Mouse (Mus musculus) R1 (cell line): ENCODE data around the gene Gosr2.

Experiments
- DNase-seq: peaks from one replicate; pipeline ENCODE4 v3.0.0-alpha.2; 2018; ENCODE audit warnings: low read depth, low spot score

Gosr2 gene

GRCm38 (mm10) chr11:103697565-103698176 is at the start of gene Gosr2:
Gene Gosr2, minus strand, starts transcription at chr11:103697898.
- peak; percentile 92 for DNase-seq

GRCm38 (mm10) chr11:103735046-103735781 is 37.5 kb upstream of the Gosr2 start:
- DNase-seq = no peak

GRCm38 (mm10) chr11:103734411-103735045 is 36.8 kb upstream of the Gosr2 start:
- DNase-seq = no peak

- no peak for DNase-seq
Observed at GRCm38 (mm10) chr11:103733961-103734360, 36.3 kb upstream of the Gosr2 start.

GRCm38 (mm10) chr11:103733069-103733468 is 35.4 kb upstream of the Gosr2 start:
- DNase-seq = no peak

- DNase-seq = no peak
Observed at GRCm38 (mm10) chr11:103732306-103732705, 34.6 kb upstream of the Gosr2 start.

GRCm38 (mm10) chr11:103731594-103731993 is 33.9 kb upstream of the Gosr2 start:
- DNase-seq = peak; percentile 15

- DNase-seq = no peak
Observed at GRCm38 (mm10) chr11:103729282-103729985, 31.7 kb upstream of the Gosr2 start.

- no peak for DNase-seq
Observed at GRCm38 (mm10) chr11:103724331-103724771, 26.7 kb upstream of the Gosr2 start.

- no peak for DNase-seq
Observed at GRCm38 (mm10) chr11:103722040-103722481, 24.4 kb upstream of the Gosr2 start.

- peak; percentile 74 for DNase-seq
Observed at GRCm38 (mm10) chr11:103721468-103722039, 23.9 kb upstream of the Gosr2 start.

- DNase-seq = no peak
Observed at GRCm38 (mm10) chr11:103719436-103719835, 21.7 kb upstream of the Gosr2 start.

- no peak for DNase-seq
Observed at GRCm38 (mm10) chr11:103716971-103717370, 19.3 kb upstream of the Gosr2 start.

GRCm38 (mm10) chr11:103714074-103714473 is 16.4 kb upstream of the Gosr2 start:
- no peak for DNase-seq

- no peak for DNase-seq
Observed at GRCm38 (mm10) chr11:103711851-103712587, 14.3 kb upstream of the Gosr2 start.

- no peak for DNase-seq
Observed at GRCm38 (mm10) chr11:103709982-103710381, 12.3 kb upstream of the Gosr2 start.

GRCm38 (mm10) chr11:103707005-103707404 is 9.3 kb upstream of the Gosr2 start:
- peak; percentile 33 for DNase-seq

- no peak for DNase-seq
Observed at GRCm38 (mm10) chr11:103698226-103698625, 528 bp upstream of the Gosr2 start.

- peak; percentile 74 for DNase-seq
Observed at GRCm38 (mm10) chr11:103696851-103697564, 690 bp downstream of the Gosr2 start.

- DNase-seq = no peak
Observed at GRCm38 (mm10) chr11:103693241-103693640, 4.5 kb downstream of the Gosr2 start.
